In the genomic region with DNA sequence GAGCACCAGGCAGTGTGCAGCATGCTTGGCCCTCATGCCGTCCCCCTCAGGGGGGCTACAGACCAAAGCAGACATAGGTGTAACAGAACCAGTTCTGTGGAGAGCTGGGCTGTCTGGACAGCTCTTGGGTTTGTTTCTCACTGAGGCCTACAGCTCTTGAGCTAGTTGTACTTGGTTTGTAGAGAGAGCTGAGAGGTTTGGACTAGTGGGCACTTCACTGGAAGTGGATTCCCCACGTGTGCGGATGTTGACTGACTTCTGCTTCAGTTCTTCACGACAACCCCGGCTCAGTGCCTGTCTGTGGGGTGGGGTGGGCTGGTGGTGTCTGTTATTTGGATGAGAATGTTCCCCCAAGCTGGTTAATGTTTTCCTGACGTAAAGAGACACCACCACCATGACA, we compare ENCODE assay signal across 24 mouse cellular contexts. TPM values are rescaled to one million over a fixed set of nuclear protein-coding genes. Genes with fewer than 3 reads are reported as not detected.
DNase-seq lines count a peak whose midpoint lies in the region; ATAC-seq and TF ChIP-seq lines count a peak whose summit lies in the region.
"Had no signal": no experiment of that assay in that cellular context is flagged by ENCODE, and none has a peak within 500 bp of the region (broad histone marks: within the 10 kb centered on the region; RNA-seq: fewer than 3 reads in every experiment).

No protein-coding gene starts in this region.

- H3K4me3 ChIP-seq in heart, embryonic 13.5 days, result no peak overlapping the region
- H3K4me3 ChIP-seq in heart, embryonic 12.5 days, result no peak overlapping the region
- H3K4me3 ChIP-seq in hindbrain, embryonic 16.5 days (ENCODE audit: low read length), result no peak overlapping the region
- no peak overlapping the region for H3K4me3 ChIP-seq in hindbrain, embryonic 11.5 days (ENCODE audit: low read depth, low read length)
- no peak overlapping the region for H3K4me3 ChIP-seq in midbrain, embryonic 13.5 days (replicated peaks)
- no peak overlapping the region for H3K4me3 ChIP-seq in midbrain, postnatal 0 days (ENCODE audit: low read depth, low read length)
- no peak overlapping the region for H3K4me3 ChIP-seq in cerebellum, adult 2 months (replicated peaks; ENCODE audit: insufficient read depth, low read depth, low read length)
- H3K4me3 ChIP-seq: embryonic facial prominence, embryonic 12.5 days; erythroblast, embryonic 14.5 days; forebrain, embryonic 12.5 days; heart, embryonic 10.5 days; layer of hippocampus, adult 2 months; midbrain, embryonic 12.5 days had no signal

- TF ChIP-seq CTCF in midbrain, postnatal 0 days (IDR thresholded peaks at IDR 0.05), result no peak
- TF ChIP-seq CTCF in cerebellum, adult 2 months (IDR thresholded peaks at IDR 0.05; ENCODE audit: borderline replicate concordance, insufficient read depth, low read depth, low read length), result no peak

- H3K27ac ChIP-seq in heart, embryonic 13.5 days (replicated peaks), result peak overlapping the region; percentile 45; the same call in 1 of the 2 replicates
- H3K27ac ChIP-seq in heart, embryonic 12.5 days (ENCODE audit: poor library complexity, severe bottlenecking), result no peak overlapping the region; the same call in 1 of the 2 replicates
- H3K27ac ChIP-seq in hindbrain, embryonic 16.5 days (ENCODE audit: low read depth, low read length), result no peak overlapping the region
- no peak overlapping the region for H3K27ac ChIP-seq in hindbrain, embryonic 11.5 days (ENCODE audit: low read depth, low read length)
- H3K27ac ChIP-seq in midbrain, embryonic 13.5 days, result no peak overlapping the region
- no peak overlapping the region for H3K27ac ChIP-seq in midbrain, postnatal 0 days (ENCODE audit: low read depth, low read length)
- no peak overlapping the region for H3K27ac ChIP-seq in cerebellum, adult 2 months (ENCODE audit: insufficient read depth, low read length)
- H3K27ac ChIP-seq: embryonic facial prominence, embryonic 12.5 days; forebrain, embryonic 12.5 days; heart, embryonic 10.5 days; layer of hippocampus, adult 2 months; midbrain, embryonic 12.5 days had no signal

- H3K4me1 ChIP-seq in heart, embryonic 13.5 days, result peaks cover 85% of the 10 kb centered on the region
- peaks cover 78% of the 10 kb centered on the region for H3K4me1 ChIP-seq in heart, embryonic 12.5 days (replicated peaks)
- H3K4me1 ChIP-seq in hindbrain, embryonic 16.5 days (ENCODE audit: control insufficient read depth, insufficient read depth, low read depth, low read length), result peaks cover 20% of the 10 kb centered on the region
- no peaks in the 10 kb centered on the region for H3K4me1 ChIP-seq in hindbrain, embryonic 11.5 days (replicated peaks; ENCODE audit: control insufficient read depth, insufficient read depth, low read length)
- H3K4me1 ChIP-seq in midbrain, embryonic 13.5 days (replicated peaks), result peaks cover 33% of the 10 kb centered on the region
- H3K4me1 ChIP-seq in midbrain, postnatal 0 days (ENCODE audit: insufficient read depth, low read length), result no peaks in the 10 kb centered on the region
- H3K4me1 ChIP-seq in cerebellum, adult 2 months (ENCODE audit: control insufficient read depth, insufficient read depth, low read length), result peaks cover 4% of the 10 kb centered on the region; the same call in 1 of the 2 replicates

- no peaks in the 10 kb centered on the region for H3K9me3 ChIP-seq in heart, embryonic 13.5 days
- H3K9me3 ChIP-seq in heart, embryonic 12.5 days (replicated peaks), result no peaks in the 10 kb centered on the region
- no peaks in the 10 kb centered on the region for H3K9me3 ChIP-seq in hindbrain, embryonic 16.5 days (ENCODE audit: control insufficient read depth, low read length)
- H3K9me3 ChIP-seq in hindbrain, embryonic 11.5 days (ENCODE audit: control insufficient read depth, low read length), result no peaks in the 10 kb centered on the region
- H3K9me3 ChIP-seq in midbrain, embryonic 13.5 days, result no peaks in the 10 kb centered on the region
- H3K9me3 ChIP-seq in midbrain, postnatal 0 days (ENCODE audit: low read length), result no peaks in the 10 kb centered on the region
- H3K9me3 ChIP-seq: embryonic facial prominence, embryonic 12.5 days; forebrain, embryonic 12.5 days; heart, embryonic 10.5 days; midbrain, embryonic 12.5 days had no signal

- 0 out of 2 replicates have a peak overlapping the region, but pooled peaks have one; percentile 24 for H3K9ac ChIP-seq in heart, embryonic 13.5 days
- H3K9ac ChIP-seq in heart, embryonic 12.5 days, result no peak overlapping the region
- H3K9ac ChIP-seq in hindbrain, embryonic 16.5 days (ENCODE audit: low read depth, low read length), result no peak overlapping the region; the same call in 1 of the 2 replicates
- no peak overlapping the region for H3K9ac ChIP-seq in hindbrain, embryonic 11.5 days (ENCODE audit: low read depth, low read length)
- no peak overlapping the region for H3K9ac ChIP-seq in midbrain, embryonic 13.5 days (replicated peaks)
- H3K9ac ChIP-seq in midbrain, postnatal 0 days (replicated peaks; ENCODE audit: low read length, poor library complexity, severe bottlenecking), result no peak overlapping the region
- H3K9ac ChIP-seq: embryonic facial prominence, embryonic 12.5 days; forebrain, embryonic 12.5 days; midbrain, embryonic 12.5 days had no signal

- H3K36me3 ChIP-seq in heart, embryonic 13.5 days, result peaks cover 36% of the 10 kb centered on the region
- H3K36me3 ChIP-seq in heart, embryonic 12.5 days, result peaks cover 40% of the 10 kb centered on the region
- H3K36me3 ChIP-seq in hindbrain, embryonic 16.5 days (ENCODE audit: control insufficient read depth, insufficient read depth, low read length), result peaks cover 4% of the 10 kb centered on the region; the same call in 1 of the 2 replicates
- H3K36me3 ChIP-seq in hindbrain, embryonic 11.5 days (ENCODE audit: control insufficient read depth, insufficient read depth, low read length), result 0 out of 2 replicates have a peak, but pooled peaks cover 2% of the 10 kb centered on the region
- H3K36me3 ChIP-seq in midbrain, embryonic 13.5 days, result peaks cover 29% of the 10 kb centered on the region
- H3K36me3 ChIP-seq in midbrain, postnatal 0 days (ENCODE audit: insufficient read depth, low read length), result peaks cover 4% of the 10 kb centered on the region; the same call in 1 of the 2 replicates

- no peak for DNase-seq in hindbrain, embryonic 11.5 days (ENCODE audit: low spot score)
- DNase-seq in midbrain, postnatal 0 days (ENCODE audit: low spot score), result no peak
- DNase-seq in adrenal gland, postnatal 36 days, result no peak
- DNase-seq in cerebellum, adult 2 months, result no peak
- DNase-seq: cerebellum, adult 11 months; cerebellum, postnatal 14 days; heart, postnatal 4 days; kidney, adult 9 months; kidney, postnatal 25 days; right cerebral cortex, postnatal 14 days; thymus, adult 18-20 months; thymus, postnatal 36 days had no signal

- ATAC-seq in heart, embryonic 13.5 days (ENCODE audit: extremely low read depth, insufficient number of reproducible peaks, low FRiP score, low TSS enrichment), result no peak
- no peak for ATAC-seq in heart, embryonic 12.5 days (ENCODE audit: insufficient number of reproducible peaks, low FRiP score)
- peak; percentile 22; the same call in 1 of the 2 replicates for ATAC-seq in hindbrain, embryonic 16.5 days
- ATAC-seq in hindbrain, embryonic 11.5 days (ENCODE audit: low FRiP score), result no peak
- ATAC-seq in midbrain, embryonic 13.5 days, result 0 out of 2 replicates have a peak, but pooled peaks have one; percentile 29
- ATAC-seq in midbrain, postnatal 0 days (ENCODE audit: low FRiP score), result no peak
- ATAC-seq: CD4-positive, CD25-positive, alpha-beta regulatory T cell, adult 4 months; inflammation-experienced regulatory T-cells, adult 6 months had no signal

- no peak overlapping the region for H3K4me2 ChIP-seq in heart, embryonic 13.5 days
- no peak overlapping the region for H3K4me2 ChIP-seq in heart, embryonic 12.5 days
- no peak overlapping the region for H3K4me2 ChIP-seq in hindbrain, embryonic 16.5 days (ENCODE audit: low read length)
- H3K4me2 ChIP-seq in hindbrain, embryonic 11.5 days (replicated peaks; ENCODE audit: low read depth, low read length), result no peak overlapping the region
- no peak overlapping the region for H3K4me2 ChIP-seq in midbrain, embryonic 13.5 days (replicated peaks)
- no peak overlapping the region for H3K4me2 ChIP-seq in midbrain, postnatal 0 days (ENCODE audit: low read depth, low read length, poor library complexity, severe bottlenecking)
- H3K4me2 ChIP-seq: embryonic facial prominence, embryonic 12.5 days; forebrain, embryonic 12.5 days; midbrain, embryonic 12.5 days had no signal

- no peak for TF ChIP-seq POLR2A in cerebellum, adult 2 months (IDR thresholded peaks at IDR 0.05; ENCODE audit: borderline replicate concordance, insufficient read depth, low read length)

- no peaks in the 10 kb centered on the region for H3K27me3 ChIP-seq in heart, embryonic 13.5 days (replicated peaks)
- no peaks in the 10 kb centered on the region for H3K27me3 ChIP-seq in heart, embryonic 12.5 days (replicated peaks)
- H3K27me3 ChIP-seq in hindbrain, embryonic 16.5 days (replicated peaks; ENCODE audit: control insufficient read depth, insufficient read depth, low read length), result no peaks in the 10 kb centered on the region
- H3K27me3 ChIP-seq in hindbrain, embryonic 11.5 days (ENCODE audit: control insufficient read depth, insufficient read depth, low read length), result no peaks in the 10 kb centered on the region
- H3K27me3 ChIP-seq in midbrain, embryonic 13.5 days, result no peaks in the 10 kb centered on the region
- no peaks in the 10 kb centered on the region for H3K27me3 ChIP-seq in midbrain, postnatal 0 days (ENCODE audit: insufficient read depth, low read length)
- no peaks in the 10 kb centered on the region for H3K27me3 ChIP-seq in cerebellum, adult 2 months (ENCODE audit: control insufficient read depth, insufficient read depth, low read length)
- H3K27me3 ChIP-seq: embryonic facial prominence, embryonic 12.5 days; forebrain, embryonic 12.5 days; midbrain, embryonic 12.5 days had no signal

- 71% methylated on average over 6 of the region's 6 CpGs for WGBS in heart, embryonic 13.5 days
- WGBS in heart, embryonic 12.5 days, result 66% methylated on average over 6 of the region's 6 CpGs
- 87% methylated on average over 6 of the region's 6 CpGs for whole genome bisulfite sequencing in hindbrain, embryonic 16.5 days
- WGBS in hindbrain, embryonic 11.5 days, result 81% methylated on average over 6 of the region's 6 CpGs
- whole genome bisulfite sequencing in midbrain, embryonic 13.5 days, result 89% methylated on average over 6 of the region's 6 CpGs
- WGBS in midbrain, postnatal 0 days, result 88% methylated on average over 6 of the region's 6 CpGs
- WGBS in cerebellum, adult 2 months, result 90% methylated on average over 6 of the region's 6 CpGs

RNA-seq across cellular contexts. Expression of a gene that starts 46.8 kb away (rescaled TPM):
- 24.9 and 26.9 TPM in 2 replicates for polyA plus RNA-seq in heart, embryonic 13.5 days (2015; fragmentation: Nextera tagmentation; extraction: Ambion mirVana)
- polyA plus RNA-seq in heart, embryonic 12.5 days (2016; fragmentation: Nextera tagmentation; extraction: Ambion mirVana), result 30.5 and 33.1 TPM in 2 replicates
- polyA plus RNA-seq in hindbrain, embryonic 16.5 days (2015; fragmentation: Nextera tagmentation; extraction: Ambion mirVana), result 54.8 and 69.4 TPM in 2 replicates
- 55.7 and 58.2 TPM in 2 replicates for polyA plus RNA-seq in hindbrain, embryonic 11.5 days (2014; fragmentation: Nextera tagmentation; extraction: Ambion mirVana)
- polyA plus RNA-seq in midbrain, embryonic 13.5 days (2015; fragmentation: Nextera tagmentation; extraction: Ambion mirVana), result 68.7 and 73.0 TPM in 2 replicates
- 65.4 and 80.9 TPM in 2 replicates for total RNA-seq in midbrain, postnatal 0 days (2014; rRNA removed)
- 43.5 and 43.8 TPM in 2 replicates for polyA plus RNA-seq in midbrain, postnatal 0 days (2015; fragmentation: Nextera tagmentation; extraction: Ambion mirVana)
- total RNA-seq in adrenal gland, postnatal 36 days (2021), result 10 to 100 TPM; 21.1 to 25.9 TPM
- polyA plus RNA-seq in cerebellum, adult 2 months (2012; rRNA removed), result 13.6 and 13.9 TPM in 2 replicates

Comparison
In these comparisons a context has a peak if more than half of its experiments do, and no peak if none do; other contexts are left out.
1. ATAC-seq: peak in hindbrain, embryonic 16.5 days (single experiment) and midbrain, embryonic 13.5 days (single experiment); none in heart, embryonic 13.5 days (single experiment), heart, embryonic 12.5 days (single experiment), hindbrain, embryonic 11.5 days (single experiment) and midbrain, postnatal 0 days (single experiment).